Mouse (Mus musculus) liver, embryonic 11.5 days (tissue): Measurements from ENCODE around the gene Sfxn2. TPM values are rescaled to one million over a fixed set of nuclear protein-coding genes. Genes with fewer than 3 reads are reported as not detected.

ENCODE experiments used
- ATAC-seq: fragments of 200-750 bp; cut with Nextera tagmentation; replicated peaks from 2 replicates; pipeline ENCODE4 v1.8.0; 2017; ENCODE audit warnings: moderate number of reproducible peaks, mild to moderate bottlenecking, moderate TSS enrichment, moderate library complexity; ENCODE audit not compliant: low FRiP score
- DNase-seq: peaks from one replicate; pipeline ENCODE4 v3.0.0-alpha.2; 2017; ENCODE audit warnings: low spot score
- H3K27ac ChIP-seq: fragments of 300-500 bp; sonication (generic); 2 replicates; pipeline ENCODE4 v1.5.1; 2014; ENCODE audit warnings: mild to moderate bottlenecking, low read depth, low read length, control low read depth
- H3K27me3 ChIP-seq: fragments of 300-500 bp; sonication (generic); replicated peaks from 2 replicates; pipeline ENCODE4 v1.6.1; 2014; ENCODE audit warnings: low read length, mixed read lengths; ENCODE audit not compliant: control insufficient read depth, insufficient read depth
- H3K36me3 ChIP-seq: fragments of 300-500 bp; sonication (generic); 2 replicates; pipeline ENCODE4 v1.6.1; 2014; ENCODE audit warnings: mild to moderate bottlenecking, low read length, moderate library complexity, mixed read lengths; ENCODE audit not compliant: control insufficient read depth, insufficient read depth
- H3K4me1 ChIP-seq: fragments of 300-500 bp; sonication (generic); replicated peaks from 2 replicates; pipeline ENCODE4 v1.6.1; 2014; ENCODE audit warnings: low read length, mixed read lengths; ENCODE audit not compliant: control insufficient read depth, insufficient read depth
- H3K4me2 ChIP-seq: fragments of 300-500 bp; sonication (generic); 2 replicates; pipeline ENCODE4 v1.6.1; 2014; ENCODE audit warnings: mild to moderate bottlenecking, control low read depth, moderate library complexity
- H3K4me3 ChIP-seq: fragments of 300-500 bp; sonication (generic); 2 replicates; pipeline ENCODE4 v1.5.1; 2014; ENCODE audit warnings: low read depth, low read length, control low read depth
- H3K9ac ChIP-seq: fragments of 300-500 bp; sonication (generic); 2 replicates; pipeline ENCODE4 v1.6.1; 2014; ENCODE audit warnings: low read depth, low read length, control low read depth
- H3K9me3 ChIP-seq: fragments of 300-500 bp; sonication (generic); 2 replicates; pipeline ENCODE4 v1.6.1; 2016; ENCODE audit warnings: low read length, inconsistent platforms, mixed read lengths; ENCODE audit not compliant: control insufficient read depth
- WGBS: fragments of 180-500 bp; shearing (Covaris S2); extraction: QIAGEN DNeasy Blood & Tissue Kit; methylation state at CpG from one replicate; pipeline ENCODE4 v1.1.7; 2014; 5-methylcytosine and 5-hydroxymethylcytosine counted together
- polyA plus RNA-seq: library from polyadenylated mRNA; unstranded; fragments of >200 nt; fragmentation: Nextera tagmentation; extraction: Ambion mirVana; gene quantifications from 2 replicates; pipeline ENCODE4 v1.2.1, GENCODE M21; 2014

The Sfxn2 gene
- polyA plus RNA-seq, 1 experiment from 2014 or later, result 26.2 TPM

- no peak overlapping the region; the same call in 1 of the 2 replicates for H3K4me2 ChIP-seq
- H3K27ac ChIP-seq, result peak overlapping the region; percentile 25
- H3K4me1 ChIP-seq, result peaks cover 66% of the 10 kb centered on the region
- DNase-seq, result no peak
- peaks cover 9% of the 10 kb centered on the region for H3K36me3 ChIP-seq
- no peak overlapping the region for H3K4me3 ChIP-seq
- no peaks in the 10 kb centered on the region for H3K27me3 ChIP-seq
- peak; percentile 74 for ATAC-seq
- H3K9ac ChIP-seq, result peak overlapping the region; percentile 37; the same call in 1 of the 2 replicates
- no peaks in the 10 kb centered on the region for H3K9me3 ChIP-seq
Observed at GRCm38 (mm10) chr19:46639053-46639452, 65.9 kb downstream of the Sfxn2 start.

DNA sequence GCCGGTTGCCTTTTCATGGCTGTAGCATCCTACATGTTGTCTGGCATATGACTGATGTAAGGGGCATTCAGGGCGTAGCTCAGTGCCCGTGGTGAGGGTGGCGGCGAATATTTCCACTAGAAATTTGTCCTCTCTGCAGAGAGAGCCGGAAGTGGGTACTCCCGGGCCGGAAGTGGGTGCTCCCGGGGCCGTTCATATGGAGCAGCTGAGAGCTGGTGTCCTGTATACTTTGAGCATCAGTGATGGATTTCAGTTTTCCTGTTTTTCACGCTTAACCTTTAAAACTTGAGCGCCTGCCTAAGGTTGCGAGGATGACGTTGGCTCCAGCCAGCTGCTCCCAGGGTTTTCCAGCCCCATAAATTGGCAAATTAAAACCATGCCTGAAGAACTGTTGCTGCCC is 66.3 kb downstream of the Sfxn2 start:
- DNase-seq (no peak), ATAC-seq (no peak)
- no peaks in the 10 kb centered on the region for H3K27me3 ChIP-seq
- peak overlapping the region; percentile 25 for H3K27ac ChIP-seq
- peaks cover 9% of the 10 kb centered on the region for H3K36me3 ChIP-seq
- peak overlapping the region; percentile 37; the same call in 1 of the 2 replicates for H3K9ac ChIP-seq
- H3K4me1 ChIP-seq, result peaks cover 68% of the 10 kb centered on the region
- 78% methylated on average over 14 of the region's 14 CpGs for WGBS
- no peaks in the 10 kb centered on the region for H3K9me3 ChIP-seq
- H3K4me3 ChIP-seq, result no peak overlapping the region
- H3K4me2 ChIP-seq, result no peak overlapping the region

DNA sequence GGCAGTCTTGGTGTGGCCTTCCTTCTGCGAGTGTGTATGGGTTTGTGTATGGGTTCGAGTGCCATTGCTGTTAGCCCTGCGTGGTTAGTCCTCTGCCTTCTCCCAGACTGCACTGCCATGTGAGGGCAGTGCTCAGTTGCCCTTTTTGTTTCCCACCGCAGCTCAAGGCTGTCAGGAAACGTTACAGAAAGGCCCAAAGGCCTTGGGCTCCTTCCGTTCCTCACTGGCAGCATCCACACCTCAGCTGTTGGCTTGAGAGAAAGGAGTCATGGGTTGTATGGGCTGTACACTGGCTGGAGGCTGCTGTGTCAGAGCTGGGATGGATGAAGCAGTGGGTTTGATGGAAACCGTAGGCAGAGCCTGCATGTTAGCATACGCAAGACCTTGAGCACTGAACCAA is 67.6 kb downstream of the Sfxn2 start:
- no peak for DNase-seq
- Histone ChIP-seq H3K4me2 (no peak overlapping the region), H3K9ac (0 out of 2 replicates have a peak overlapping the region, but pooled peaks have one; percentile 7), H3K4me1 (peaks cover 71% of the 10 kb centered on the region), H3K27me3 (no peaks in the 10 kb centered on the region), H3K36me3 (peaks cover 9% of the 10 kb centered on the region), H3K27ac (no peak overlapping the region), H3K4me3 (no peak overlapping the region), H3K9me3 (no peaks in the 10 kb centered on the region)
- no peak for ATAC-seq
- WGBS, result 79% methylated on average over 8 of the region's 8 CpGs

- ATAC-seq (no peak), DNase-seq (no peak)
- H3K27ac ChIP-seq, result peak overlapping the region; percentile 43; the same call in 1 of the 2 replicates
- H3K27me3 ChIP-seq, result no peaks in the 10 kb centered on the region
- H3K9me3 ChIP-seq, result no peaks in the 10 kb centered on the region
- 61% methylated on average over 19 of the region's 19 CpGs for WGBS
- H3K4me2 ChIP-seq, result no peak overlapping the region
- no peak overlapping the region for H3K4me3 ChIP-seq
- no peak overlapping the region for H3K9ac ChIP-seq
- peaks cover 9% of the 10 kb centered on the region for H3K36me3 ChIP-seq
- H3K4me1 ChIP-seq, result peaks cover 69% of the 10 kb centered on the region
Observed at GRCm38 (mm10) chr19:46641420-46642085, 68.4 kb downstream of the Sfxn2 start.

DNA sequence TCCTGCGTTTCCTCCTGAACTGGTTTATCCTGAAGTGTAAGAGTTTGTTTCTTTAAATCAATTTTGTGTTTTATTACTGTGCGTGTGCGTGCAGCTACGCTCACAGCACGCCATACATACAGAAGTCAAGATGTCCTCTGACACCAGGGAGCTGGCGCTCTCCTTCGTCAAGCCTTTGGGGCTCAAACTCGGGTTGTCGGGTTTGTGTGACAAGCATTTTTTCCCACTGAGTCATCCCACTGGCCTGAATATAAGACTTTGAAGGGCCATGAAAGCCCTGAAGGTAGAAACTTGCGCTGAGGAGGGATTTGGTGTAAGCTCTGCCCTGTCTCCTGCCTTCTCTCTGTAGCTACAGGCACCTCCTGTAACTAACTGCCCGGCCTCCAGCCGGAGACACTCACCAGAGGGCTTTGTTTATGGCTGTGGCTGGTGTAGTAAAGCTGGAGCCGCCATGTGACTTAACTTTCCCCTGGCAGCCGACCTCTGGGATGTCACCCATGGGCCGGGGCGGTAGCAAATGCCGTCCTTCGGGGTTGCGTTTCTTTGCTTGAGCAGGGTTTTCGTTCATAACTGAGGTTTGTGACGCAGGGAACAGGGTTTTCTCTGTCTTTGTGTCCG is 69.1 kb downstream of the Sfxn2 start:
- H3K4me1 ChIP-seq, result peaks cover 66% of the 10 kb centered on the region
- WGBS, result 80% methylated on average over 22 of the region's 22 CpGs
- no peaks in the 10 kb centered on the region for H3K9me3 ChIP-seq
- peaks cover 7% of the 10 kb centered on the region for H3K36me3 ChIP-seq
- H3K27me3 ChIP-seq, result no peaks in the 10 kb centered on the region
- H3K9ac ChIP-seq, result no peak overlapping the region
- no peak overlapping the region for H3K4me2 ChIP-seq
- no peak overlapping the region for H3K4me3 ChIP-seq
- DNase-seq, result no peak
- ATAC-seq, result no peak
- peak overlapping the region; percentile 25; the same call in 1 of the 2 replicates for H3K27ac ChIP-seq

DNA sequence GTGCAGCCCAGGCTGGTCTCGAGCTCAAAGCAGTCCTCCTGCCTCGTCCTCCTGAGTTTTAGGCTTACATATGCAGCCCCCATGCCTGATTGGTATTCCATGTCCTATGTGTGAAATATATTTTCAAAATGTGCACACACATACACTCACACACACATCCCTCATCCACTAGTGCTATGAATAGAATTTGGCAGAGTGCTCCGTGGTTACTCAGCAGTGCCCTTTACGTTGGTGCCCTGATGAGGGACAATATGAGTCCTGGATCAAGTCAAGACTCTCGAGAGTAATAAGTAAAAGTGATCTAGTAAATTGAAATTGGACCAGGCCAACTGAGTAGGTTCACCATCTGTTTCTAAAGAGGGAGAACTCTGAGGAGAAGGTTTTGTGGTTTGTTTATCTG is 70.1 kb downstream of the Sfxn2 start:
- Histone ChIP-seq H3K4me1 (peaks cover 58% of the 10 kb centered on the region), H3K27ac (no peak overlapping the region), H3K4me2 (no peak overlapping the region), H3K9ac (no peak overlapping the region), H3K4me3 (no peak overlapping the region), H3K36me3 (peaks cover 2% of the 10 kb centered on the region; the same call in 1 of the 2 replicates), H3K9me3 (no peaks in the 10 kb centered on the region), H3K27me3 (no peaks in the 10 kb centered on the region)
- 80% methylated on average over 5 of the region's 5 CpGs for WGBS
- ATAC-seq, result no peak
- DNase-seq, result no peak

DNA sequence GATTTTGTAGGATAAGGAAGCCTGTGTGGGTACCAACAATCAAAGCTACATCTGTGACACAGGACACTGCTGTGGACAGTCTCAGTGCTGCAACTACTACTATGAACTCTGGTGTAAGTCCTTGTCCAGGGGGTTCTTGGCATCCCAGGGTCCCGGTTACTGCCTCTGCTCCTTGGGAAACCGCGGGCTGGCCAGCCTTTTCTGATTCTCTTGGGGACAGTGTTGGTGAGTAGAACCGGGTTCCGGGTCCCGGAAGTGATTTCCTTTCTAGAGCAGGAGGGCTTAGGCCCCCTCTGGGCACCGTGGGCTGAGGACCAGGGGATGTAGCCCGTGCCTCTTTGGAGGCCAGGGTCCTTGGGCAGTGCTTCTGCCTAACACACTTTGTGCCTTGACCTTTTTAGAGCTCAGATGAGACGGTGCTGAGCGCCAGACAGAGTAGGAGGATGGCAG is 71.2 kb downstream of the Sfxn2 start:
- ATAC-seq (no peak), DNase-seq (no peak)
- no peaks in the 10 kb centered on the region for H3K9me3 ChIP-seq
- peak overlapping the region; percentile 16; the same call in 1 of the 2 replicates for H3K27ac ChIP-seq
- H3K4me3 ChIP-seq, result no peak overlapping the region
- peaks cover 47% of the 10 kb centered on the region for H3K4me1 ChIP-seq
- H3K27me3 ChIP-seq, result no peaks in the 10 kb centered on the region
- no peak overlapping the region for H3K4me2 ChIP-seq
- peaks cover 4% of the 10 kb centered on the region; the same call in 1 of the 2 replicates for H3K36me3 ChIP-seq
- H3K9ac ChIP-seq, result no peak overlapping the region
- WGBS, result 80% methylated on average over 10 of the region's 10 CpGs

GRCm38 (mm10) chr19:46644793-46645602 is 71.8 kb downstream of the Sfxn2 start:
- peak overlapping the region; percentile 16; the same call in 1 of the 2 replicates for H3K27ac ChIP-seq
- ATAC-seq (no peak), DNase-seq (no peak)
- H3K9ac ChIP-seq, result no peak overlapping the region
- no peak overlapping the region for H3K4me2 ChIP-seq
- 55% methylated on average over 12 of the region's 12 CpGs for WGBS
- peaks cover 42% of the 10 kb centered on the region for H3K4me1 ChIP-seq
- no peaks in the 10 kb centered on the region for H3K27me3 ChIP-seq
- H3K4me3 ChIP-seq, result no peak overlapping the region
- H3K36me3 ChIP-seq, result peaks cover 4% of the 10 kb centered on the region; the same call in 1 of the 2 replicates
- no peaks in the 10 kb centered on the region for H3K9me3 ChIP-seq
